Mouse (Mus musculus): ENCODE data around the gene Upk2.
A peak's percentile ranks its signal among the peaks of the same experiment; 100 is the strongest.

Gene Upk2

GRCm38 (mm10) chr9:44488416-44488815 lies 33.6 kb upstream of the Upk2 start:
- no peak for DNase-seq (ENCODE audit: low spot score)

GRCm38 (mm10) chr9:44487441-44487840 lies 32.7 kb upstream of the Upk2 start:
- no peak for DNase-seq (ENCODE audit: low spot score)

GRCm38 (mm10) chr9:44486741-44487421 lies 32.1 kb upstream of the Upk2 start:
- DNase-seq (ENCODE audit: low spot score) = no peak

- no peak for DNase-seq (ENCODE audit: low spot score)
Observed at GRCm38 (mm10) chr9:44486335-44486734, 31.6 kb upstream of the Upk2 start.

GRCm38 (mm10) chr9:44485516-44486161 lies 30.9 kb upstream of the Upk2 start:
- DNase-seq (ENCODE audit: low spot score) = no peak

GRCm38 (mm10) chr9:44485105-44485515 lies 30.3 kb upstream of the Upk2 start:
- DNase-seq (ENCODE audit: low spot score) = no peak

- no peak for DNase-seq (ENCODE audit: low spot score)
Observed at GRCm38 (mm10) chr9:44484311-44485104, 29.7 kb upstream of the Upk2 start.

GRCm38 (mm10) chr9:44483510-44484044 lies 28.8 kb upstream of the Upk2 start:
- DNase-seq (ENCODE audit: low spot score) = no peak

GRCm38 (mm10) chr9:44483041-44483509 lies 28.3 kb upstream of the Upk2 start:
- no peak for DNase-seq (ENCODE audit: low spot score)

- DNase-seq (ENCODE audit: low spot score) = peak; percentile 80
Observed at GRCm38 (mm10) chr9:44482552-44482951, 27.8 kb upstream of the Upk2 start, which contains the start of gene Bcl9l. Gene Bcl9l (plus strand): TSS chr9:44482825.

- no peak for DNase-seq (ENCODE audit: low spot score)
Observed at GRCm38 (mm10) chr9:44482112-44482511, 27.3 kb upstream of the Upk2 start.

GRCm38 (mm10) chr9:44479628-44480428 lies 25.1 kb upstream of the Upk2 start:
- peak; percentile 82 for DNase-seq (ENCODE audit: low spot score)

- DNase-seq (ENCODE audit: low spot score) = no peak
Observed at GRCm38 (mm10) chr9:44478959-44479605, 24.3 kb upstream of the Upk2 start.

GRCm38 (mm10) chr9:44478229-44478921 lies 23.6 kb upstream of the Upk2 start:
- no peak for DNase-seq (ENCODE audit: low spot score)

- no peak for DNase-seq (ENCODE audit: low spot score)
Observed at GRCm38 (mm10) chr9:44477339-44478228, 22.8 kb upstream of the Upk2 start.

- DNase-seq (ENCODE audit: low spot score) = no peak
Observed at GRCm38 (mm10) chr9:44475936-44476335, 21.2 kb upstream of the Upk2 start.

GRCm38 (mm10) chr9:44474327-44474726 lies 19.6 kb upstream of the Upk2 start:
- DNase-seq (ENCODE audit: low spot score) = no peak

- no peak for DNase-seq (ENCODE audit: low spot score)
Observed at GRCm38 (mm10) chr9:44473184-44473583, 18.4 kb upstream of the Upk2 start.

- DNase-seq (ENCODE audit: low spot score) = no peak
Observed at GRCm38 (mm10) chr9:44468800-44469199, 14.0 kb upstream of the Upk2 start.
